Mouse (Mus musculus): ENCODE results near the gene Tmeff1.

The Tmeff1 gene

DNA sequence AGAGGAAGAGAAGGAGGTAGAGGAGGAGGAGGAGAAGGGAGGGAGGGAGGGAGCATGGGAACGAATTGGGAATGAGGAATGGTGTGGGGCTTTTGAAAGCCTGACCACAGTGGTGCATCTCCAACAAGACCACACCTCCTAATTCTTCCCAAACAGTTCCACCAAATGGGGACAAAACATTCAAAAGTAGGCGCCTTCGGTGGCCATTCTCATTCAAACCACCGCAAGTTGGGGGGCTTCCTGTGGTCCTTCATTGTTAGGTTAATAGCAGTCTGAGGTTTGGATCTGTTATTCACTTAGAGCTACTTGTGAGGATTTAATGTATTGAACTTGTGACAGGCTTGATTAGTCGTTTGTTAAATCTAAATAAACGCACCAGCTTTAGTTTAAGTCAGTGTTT lies 40.0 kb downstream of the Tmeff1 start:
- no peak for DNase-seq

- DNase-seq: no peak
These were observed 40.9 kb downstream of the Tmeff1 start for GRCm38 (mm10) chr4:48625836-48626235.

- DNase-seq: no peak
These were observed 44.5 kb downstream of the Tmeff1 start for GRCm38 (mm10) chr4:48629445-48629844.

DNA sequence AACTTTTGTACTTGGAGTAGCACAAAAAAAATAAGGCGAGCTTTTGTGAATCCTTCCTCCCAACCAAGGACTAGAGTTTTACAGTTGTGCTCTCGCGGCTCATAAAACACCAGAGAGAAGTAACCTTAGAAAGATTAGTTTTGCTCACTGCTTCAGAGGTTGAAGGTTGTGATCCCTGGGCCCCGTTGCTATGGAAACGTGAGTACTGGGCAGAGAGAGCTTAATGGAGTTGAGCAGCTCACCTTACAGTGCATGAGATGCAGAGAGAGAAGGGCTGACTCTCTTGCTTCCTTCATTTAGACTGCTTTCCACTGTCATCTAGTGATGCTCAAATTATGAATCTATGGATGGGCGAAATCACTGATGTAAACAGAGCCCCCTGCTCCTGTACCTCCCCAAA lies 48.6 kb downstream of the Tmeff1 start:
- no peak for DNase-seq

- DNase-seq: no peak
These were observed 49.1 kb downstream of the Tmeff1 start for GRCm38 (mm10) chr4:48634058-48634457.

DNA sequence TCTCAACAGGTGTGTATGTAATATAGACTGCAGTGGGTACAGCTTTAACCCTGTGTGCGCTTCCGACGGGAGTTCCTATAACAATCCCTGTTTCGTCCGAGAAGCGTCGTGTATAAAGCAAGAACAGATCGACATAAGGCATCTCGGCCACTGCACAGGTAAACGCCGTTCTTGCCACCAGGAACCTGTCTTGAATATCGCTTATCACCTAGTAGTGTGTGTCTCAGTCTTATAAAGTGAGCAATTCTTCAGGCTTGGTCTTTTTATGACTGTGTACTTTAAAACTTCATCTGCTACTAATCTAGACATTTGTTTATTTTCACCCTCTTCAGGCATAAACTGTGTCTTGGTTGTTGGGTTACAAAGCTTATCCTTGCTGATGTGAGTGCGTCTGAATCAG lies 51.9 kb downstream of the Tmeff1 start:
- no peak for DNase-seq

GRCm38 (mm10) chr4:48638132-48638531 lies 53.2 kb downstream of the Tmeff1 start:
- no peak for DNase-seq

GRCm38 (mm10) chr4:48639503-48639902 lies 54.5 kb downstream of the Tmeff1 start:
- no peak for DNase-seq

GRCm38 (mm10) chr4:48643801-48644200 lies 58.8 kb downstream of the Tmeff1 start:
- peak; percentile 35 for DNase-seq

DNA sequence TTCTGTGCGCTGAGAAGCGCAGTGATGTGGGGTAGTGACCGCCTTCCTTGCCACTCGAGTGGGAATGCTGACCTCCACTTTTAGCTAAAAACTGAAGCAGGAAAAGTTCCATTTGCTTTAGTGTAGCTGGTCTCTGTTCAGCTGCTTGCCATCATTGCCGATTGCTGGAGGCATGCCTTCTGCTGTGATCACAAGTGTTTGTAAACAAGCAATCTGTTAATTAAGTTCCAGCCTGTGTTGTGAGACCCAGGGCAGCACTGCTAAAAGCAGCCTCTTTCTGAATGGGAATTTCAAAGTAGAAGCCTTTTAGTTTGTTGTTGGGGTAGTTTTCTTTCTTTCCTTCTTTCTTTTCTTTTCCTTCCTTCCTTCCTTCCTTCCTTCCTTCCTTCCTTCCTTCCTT lies 61.2 kb downstream of the Tmeff1 start:
- no peak for DNase-seq

DNA sequence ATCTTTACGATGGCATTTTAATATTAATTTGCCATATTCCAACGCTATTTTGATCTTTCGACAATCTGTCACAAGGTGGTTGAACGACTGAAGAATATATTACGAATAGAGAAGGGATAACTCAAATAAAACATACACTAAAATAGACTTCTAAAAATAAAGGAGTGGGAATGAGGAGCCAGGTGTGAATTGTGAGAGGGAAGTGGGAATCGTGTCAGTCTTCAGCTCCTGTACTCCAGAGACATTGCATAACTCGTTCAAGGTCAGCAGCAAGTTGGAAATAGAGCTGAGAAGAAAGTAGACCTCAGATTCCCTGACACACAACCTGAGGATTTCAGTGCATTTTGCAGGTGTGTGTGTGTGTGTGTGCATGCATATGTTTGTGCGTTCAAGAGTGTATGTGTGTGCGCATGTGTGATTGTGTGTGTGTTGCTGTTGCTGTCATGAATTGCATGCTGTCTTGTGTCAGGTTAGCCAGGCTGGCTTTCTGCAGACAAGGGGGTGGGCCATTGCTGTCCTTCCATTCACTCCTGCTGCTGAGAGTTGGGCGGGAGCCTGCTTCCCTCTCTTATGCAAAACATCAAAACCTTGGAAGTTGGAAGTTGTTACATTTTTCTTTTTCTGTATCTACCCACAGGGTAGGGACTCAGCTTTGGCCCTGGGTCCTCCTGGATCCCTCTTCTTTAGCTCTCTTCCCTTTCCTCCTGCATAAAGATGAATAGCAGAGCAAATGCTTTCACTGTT lies 65.8 kb downstream of the Tmeff1 start:
- DNase-seq: no peak

- no peak for DNase-seq
These were observed 69.1 kb downstream of the Tmeff1 start for GRCm38 (mm10) chr4:48654118-48654517.

DNA sequence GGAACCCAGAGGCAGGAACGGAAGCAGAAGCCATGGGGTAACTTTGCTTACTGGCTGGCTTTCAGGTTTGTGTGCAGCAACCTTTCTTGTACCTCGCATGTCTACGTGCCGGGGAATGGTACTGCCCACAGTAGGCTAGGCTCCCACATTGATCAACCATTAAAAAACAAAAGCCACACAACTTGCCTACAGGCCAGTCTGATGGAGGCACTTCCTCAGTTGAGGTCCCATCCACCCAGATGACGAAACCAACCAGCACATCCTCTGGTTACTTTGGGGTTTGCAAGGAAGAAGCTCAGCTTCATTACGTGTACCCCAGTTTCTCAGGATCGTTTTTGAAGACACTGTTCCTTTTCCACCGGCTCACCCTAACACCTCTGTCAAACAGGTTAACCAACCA lies 71.6 kb downstream of the Tmeff1 start:
- no peak for DNase-seq

DNA sequence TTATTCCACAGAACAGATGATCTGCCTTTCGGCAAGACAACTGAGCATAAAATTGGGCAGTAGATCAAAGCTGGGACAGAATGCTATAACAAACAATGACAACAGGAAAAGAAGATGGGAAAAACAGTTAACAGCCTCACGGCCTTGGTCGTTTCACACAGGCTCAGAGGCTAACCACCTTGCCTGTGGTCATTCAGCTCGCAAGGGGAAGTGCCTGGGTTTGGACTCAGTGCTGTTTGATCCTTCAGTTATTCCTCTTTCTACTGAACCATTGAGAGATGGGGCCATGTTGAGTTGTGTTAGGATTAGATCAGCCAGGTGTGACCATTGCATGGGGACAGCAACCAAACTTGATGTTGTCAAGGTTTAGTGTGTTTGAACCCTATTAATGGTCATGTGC lies 75.2 kb downstream of the Tmeff1 start:
- no peak for DNase-seq

DNA sequence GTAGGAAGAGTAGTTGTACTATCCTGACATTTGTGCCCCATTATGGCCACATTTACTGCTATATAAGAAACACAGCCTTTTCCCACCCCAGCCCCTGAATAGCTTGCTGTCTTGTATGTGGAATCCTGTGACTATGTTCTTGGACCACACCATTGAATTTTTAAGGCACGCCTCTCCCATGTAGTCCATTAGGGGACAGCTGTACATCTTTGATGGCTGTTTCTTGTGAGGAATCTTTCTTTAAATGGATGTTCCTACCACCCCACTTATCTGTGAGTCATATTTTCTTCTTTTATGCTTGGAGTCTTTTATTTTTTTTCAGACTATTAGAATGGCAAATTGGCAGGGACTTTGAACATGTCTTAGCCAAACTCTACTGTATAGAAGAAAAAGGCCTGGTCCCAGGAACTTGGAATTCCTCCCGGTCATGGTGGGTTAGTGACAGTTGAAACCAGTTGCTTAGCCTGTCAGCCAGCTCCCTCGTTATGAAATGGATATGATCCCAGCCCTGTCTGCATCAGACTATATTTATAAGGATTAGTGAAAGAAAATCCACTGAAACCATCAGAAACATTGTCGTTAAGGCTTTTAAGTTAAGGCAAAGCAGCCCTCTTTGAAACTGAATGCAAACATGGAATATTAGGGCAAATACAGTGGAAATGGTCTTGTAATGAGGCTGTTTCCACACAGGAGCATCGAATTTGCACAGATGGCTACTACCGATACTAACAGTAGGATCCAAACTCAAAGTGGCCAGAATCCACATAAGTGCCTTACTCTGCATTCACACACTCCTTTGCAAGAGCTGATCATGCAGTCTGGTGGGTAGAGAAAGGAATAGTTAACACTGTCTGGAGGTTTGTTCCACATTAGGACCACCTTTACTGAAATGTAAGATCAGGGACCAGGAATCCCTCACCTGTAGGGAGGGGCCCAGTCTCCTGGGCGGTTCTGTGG lies 75.9 kb downstream of the Tmeff1 start:
- DNase-seq: no peak

- DNase-seq: no peak
These were observed 78.3 kb downstream of the Tmeff1 start, which contains the start of gene Cavin4 for GRCm38 (mm10) chr4:48663271-48663670. Cavin4 (plus strand) TSS chr4:48663514.

DNA sequence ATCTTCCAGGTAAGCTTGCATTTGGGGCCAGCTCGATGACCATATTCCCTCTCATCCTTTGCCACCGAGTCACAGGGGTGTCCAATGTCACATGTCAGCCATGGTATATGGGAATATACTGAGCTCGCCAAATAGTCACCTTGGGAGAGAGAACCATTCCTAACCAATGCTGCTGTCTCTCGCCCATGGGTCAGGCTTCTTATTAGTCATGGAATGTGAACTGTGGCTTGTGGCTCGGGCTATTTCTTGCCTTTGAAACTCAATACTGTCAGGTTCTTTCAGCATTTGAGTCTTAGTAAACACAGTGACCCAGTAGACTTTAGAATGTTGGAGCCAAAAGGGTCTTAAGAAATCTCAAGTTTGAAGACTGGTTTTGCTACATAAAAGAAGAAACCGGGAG lies 79.0 kb downstream of the Tmeff1 start:
- DNase-seq: no peak

GRCm38 (mm10) chr4:48667279-48667678 lies 82.3 kb downstream of the Tmeff1 start:
- DNase-seq: no peak

GRCm38 (mm10) chr4:48672915-48673314 lies 87.9 kb downstream of the Tmeff1 start:
- DNase-seq: no peak

- DNase-seq: no peak
These were observed 89.4 kb downstream of the Tmeff1 start for GRCm38 (mm10) chr4:48674412-48674811.

GRCm38 (mm10) chr4:48676570-48677185 lies 91.7 kb downstream of the Tmeff1 start:
- no peak for DNase-seq

GRCm38 (mm10) chr4:48677276-48677675 lies 92.3 kb downstream of the Tmeff1 start:
- no peak for DNase-seq

DNA sequence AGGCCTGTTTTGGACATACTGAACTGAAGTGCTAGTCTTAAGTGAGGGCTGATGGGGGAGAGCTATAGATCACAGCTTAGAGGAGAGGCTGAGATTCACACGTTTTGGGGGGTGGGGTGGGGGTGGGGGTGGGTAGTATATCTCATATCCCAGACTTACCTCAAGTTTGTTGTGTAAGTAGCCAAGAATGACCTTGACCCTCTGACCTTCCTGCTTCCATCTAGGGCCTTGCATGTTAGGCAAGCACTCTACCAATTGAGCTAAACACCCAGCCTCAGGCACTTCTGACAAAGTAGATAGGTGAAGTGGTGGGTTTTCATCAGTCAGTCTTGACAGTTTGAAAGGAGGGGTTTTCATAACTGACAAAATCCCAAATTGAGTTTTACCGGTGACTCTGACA lies 92.8 kb downstream of the Tmeff1 start:
- DNase-seq: no peak

GRCm38 (mm10) chr4:48678793-48679192 lies 93.8 kb downstream of the Tmeff1 start:
- DNase-seq: no peak

Measured in cerebellum, adult 9-11 months (tissue).